Comparison of ENCODE assay signal across 13 mouse cellular contexts in genomic region chr9:44565367-44565766, GRCm38 (mm10). TPM values are rescaled to one million over a fixed set of nuclear protein-coding genes. Genes with fewer than 3 reads are reported as not detected.
DNase-seq lines count a peak whose midpoint lies in the region; ATAC-seq and TF ChIP-seq lines count a peak whose summit lies in the region.
"Had no signal": no experiment of that assay in that cellular context is flagged by ENCODE, and none has a peak within 500 bp of the region (broad histone marks: within the 10 kb centered on the region; RNA-seq: fewer than 3 reads in every experiment).

No protein-coding gene starts in this region.

- TF ChIP-seq CTCF in heart, adult 2 months (IDR thresholded peaks at IDR 0.05) = 0 out of 2 replicates have a peak, but pooled peaks have one; percentile 5

- no peaks in the 10 kb centered on the region for H3K79me2 ChIP-seq in heart, adult 2 months (replicated peaks; ENCODE audit: control insufficient read depth, insufficient read depth, low read length)

- 50% methylated on average over 6 of the region's 6 CpGs for WGBS in heart, adult 2 months

- no peak for TF ChIP-seq POLR2A in heart, adult 2 months (IDR thresholded peaks at IDR 0.05; ENCODE audit: insufficient read depth, low read depth, low read length)

- intact Hi-C loops in heart, adult 2 months (cut with DNase I) = no loop called here
- intact Hi-C loops in heart, postnatal 10 days (cut with DNase I) = no loop called here

- no peak overlapping the region for H3K4me3 ChIP-seq in heart, adult 2 months

- no peaks in the 10 kb centered on the region for H3K36me3 ChIP-seq in heart, adult 2 months (ENCODE audit: control insufficient read depth, insufficient read depth, low read length)
- H3K36me3 ChIP-seq: G1E had no signal

- no peak for DNase-seq in heart, adult 2 months
- no peak for DNase-seq in heart, postnatal 10 days
- peak; percentile 56 to 67 for DNase-seq in spleen, postnatal 36 days (ENCODE audit: low spot score in 2 of 2)
- DNase-seq in spleen, postnatal 14 days (ENCODE audit: low spot score in 2 of 2) = no peak
- DNase-seq in induced T-regulatory cell, adult 2 months (ENCODE audit: low read depth) = peak; percentile 65
- DNase-seq in adrenal gland, adult (ENCODE audit: inconsistent age in 2 of 2, low spot score in 1 of 2) = no peak
- no peak for DNase-seq in right cerebral cortex, postnatal 14 days
- DNase-seq: cerebellum, adult 9-10 months; gastrocnemius, postnatal 25 days; kidney, adult 2 months had no signal

- no peak overlapping the region for H3K27ac ChIP-seq in heart, adult 2 months

- ATAC-seq in frontal cortex, adult (ENCODE audit: low TSS enrichment) = no peak; the same call in 1 of the 2 replicates

- H3K4me1 ChIP-seq in heart, adult 2 months (ENCODE audit: control insufficient read depth, insufficient read depth, low read length) = peaks cover 7% of the 10 kb centered on the region

- no peak for TF ChIP-seq EP300 in heart, adult 2 months (IDR thresholded peaks at IDR 0.05; ENCODE audit: insufficient read depth, low read depth, low read length)

- H3K9ac ChIP-seq in heart, adult 2 months (ENCODE audit: low read depth, low read length) = no peak overlapping the region

- H3K27me3 ChIP-seq in heart, adult 2 months (ENCODE audit: control insufficient read depth, insufficient read depth, low read length) = no peaks in the 10 kb centered on the region

RNA-seq across cellular contexts. Expression of gene Cxcr5, which starts 3.7 kb away (rescaled TPM):
- under 1 TPM; 0.41 to 0.42 TPM for total RNA-seq in heart, adult 2 months (2021)
- polyA plus RNA-seq in heart, adult 2 months (2012; rRNA removed) = 0.59 and 1.7 TPM in 2 replicates
- total RNA-seq in heart, postnatal 10 days (2021) = under 1 TPM; 0.24 to 0.27 TPM
- total RNA-seq: gastrocnemius, postnatal 25 days; left cerebral cortex, postnatal 14 days had no signal
- polyA plus RNA-seq: G1E had no signal

RNA-seq across cellular contexts. Expression of gene Ddx6, which starts 39.3 kb away (rescaled TPM):
- 10 to 100 TPM; 75.6 to 88.4 TPM for total RNA-seq in heart, adult 2 months (2021)
- 14.3 and 26.7 TPM in 2 replicates for polyA plus RNA-seq in heart, adult 2 months (2012; rRNA removed)
- 100 to 1,000 TPM in 1 of 2 experiments, 10 to 100 TPM in 1; 96.2 to 104 TPM for total RNA-seq in heart, postnatal 10 days (2021)

Comparison
In these comparisons a context has a peak if more than half of its experiments do, and no peak if none do; other contexts are left out.
1. DNase-seq: peak in spleen, postnatal 36 days (2 of 2) and induced T-regulatory cell, adult 2 months (single experiment); none in heart, adult 2 months (0 of 2), heart, postnatal 10 days (0 of 2), spleen, postnatal 14 days (0 of 2), adrenal gland, adult (0 of 2) and right cerebral cortex, postnatal 14 days (single experiment).